Mouse (Mus musculus) left cerebral cortex, adult 11 months (tissue): ENCODE measurements around the gene Nutm2.
"Not testable (repeated sequence)": the region's sequence is repeated elsewhere in the genome, so short reads cannot be mapped to it uniquely, and the experiment has no call there.

Experiments
- DNase-seq: peaks from one replicate; pipeline ENCODE4 v3.0.0; 2022; ENCODE audit warnings: low spot score

Nutm2 gene

DNA sequence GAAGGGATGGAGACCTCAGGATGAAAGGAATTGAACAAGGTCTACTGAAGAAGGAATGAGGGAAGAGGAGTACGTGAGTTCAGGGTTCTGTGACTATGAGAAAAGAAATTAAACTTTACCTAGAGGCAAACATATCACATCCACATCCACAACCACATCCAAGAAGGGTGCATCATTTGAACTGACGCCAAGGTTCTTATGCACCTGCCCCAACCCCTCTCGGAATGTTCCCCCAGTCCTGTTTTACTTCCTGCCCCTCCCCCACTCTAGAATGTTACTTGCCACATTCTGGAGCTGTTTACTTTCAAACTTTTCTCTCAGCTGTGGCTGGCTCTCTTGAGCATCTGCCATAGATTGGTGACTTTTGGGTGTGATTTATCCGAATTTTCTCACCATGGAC is at the start of gene Nutm2:
Gene Nutm2 (plus strand): TSS at position 301 of the 400 bp plus-strand sequence.
- no peak for DNase-seq

GRCm38 (mm10) chr13:50417389-50418183 is 49.5 kb upstream of the Nutm2 start, which contains the start of gene Fbxw17:
Gene Fbxw17 (plus strand): TSS chr13:50417864.
- peak; percentile 66 for DNase-seq

DNA sequence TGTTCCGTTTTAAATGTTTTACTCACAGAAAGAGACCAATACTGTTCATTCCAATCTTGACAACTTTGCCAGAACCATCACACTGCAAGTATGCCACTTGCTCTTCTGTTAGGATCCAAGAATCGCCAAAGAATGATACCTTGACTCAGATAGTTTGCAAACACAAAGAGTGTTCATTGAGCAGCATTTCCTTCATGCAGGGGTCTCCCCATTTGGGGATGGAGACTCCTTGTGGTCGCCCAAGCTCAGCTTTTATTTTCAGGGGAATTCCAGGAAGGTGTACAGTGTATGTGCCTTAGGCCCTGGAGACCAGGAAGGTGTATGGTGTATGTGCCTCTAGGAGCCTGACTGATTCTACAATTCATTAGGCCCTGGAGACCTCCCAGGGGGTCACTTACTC is 48.7 kb upstream of the Nutm2 start:
- no peak for DNase-seq

DNA sequence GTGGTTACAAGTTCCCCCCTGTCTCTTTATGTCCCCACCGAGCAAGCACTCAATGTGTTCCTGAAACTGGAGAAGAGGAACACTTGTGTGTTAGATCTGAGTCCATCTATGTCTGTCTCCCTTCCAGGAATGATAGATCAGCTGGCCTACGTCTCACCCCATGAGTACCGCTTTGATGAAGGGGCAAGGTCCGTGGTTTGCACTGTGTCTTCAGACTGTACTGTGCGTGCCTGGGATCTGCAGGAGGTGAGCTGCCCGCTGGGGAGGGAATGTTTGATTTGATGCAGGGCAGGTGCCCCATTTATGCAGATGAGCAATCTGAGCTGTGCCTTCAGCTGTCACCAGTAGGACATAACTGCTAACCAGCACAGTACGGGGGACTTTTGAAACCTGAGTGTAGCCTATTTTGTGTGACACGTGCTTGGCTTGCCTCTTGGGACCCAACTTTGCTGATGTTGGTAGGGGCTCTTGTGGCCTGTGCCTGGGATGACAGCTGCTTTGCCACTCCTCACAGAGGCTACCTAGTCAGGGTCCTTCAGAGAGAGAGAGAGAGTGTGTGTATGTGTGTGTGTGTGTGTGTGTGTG is 43.4 kb upstream of the Nutm2 start:
- DNase-seq, result no peak

DNA sequence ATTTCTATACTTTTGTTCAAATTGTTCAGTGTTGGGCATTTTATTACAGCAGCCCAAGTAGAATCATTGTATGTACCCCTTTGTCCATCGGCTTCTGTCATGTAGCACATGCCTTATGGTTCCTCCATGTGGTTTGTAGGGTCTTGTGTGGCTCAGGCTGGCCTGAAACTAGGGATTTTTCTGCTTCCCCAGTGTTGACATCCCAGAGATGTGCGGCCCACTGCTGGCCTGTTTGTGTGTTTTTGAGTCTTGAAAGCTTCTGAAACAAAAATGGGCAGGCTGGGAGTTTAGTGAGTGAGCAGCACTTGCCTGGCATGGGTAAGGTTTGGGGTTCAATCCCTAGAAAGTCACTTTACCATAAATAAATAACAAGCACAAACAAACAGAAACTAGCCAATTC is 42.6 kb upstream of the Nutm2 start:
- no peak for DNase-seq

- no peak for DNase-seq
Measured at GRCm38 (mm10) chr13:50426686-50427085, 40.4 kb upstream of the Nutm2 start.

DNA sequence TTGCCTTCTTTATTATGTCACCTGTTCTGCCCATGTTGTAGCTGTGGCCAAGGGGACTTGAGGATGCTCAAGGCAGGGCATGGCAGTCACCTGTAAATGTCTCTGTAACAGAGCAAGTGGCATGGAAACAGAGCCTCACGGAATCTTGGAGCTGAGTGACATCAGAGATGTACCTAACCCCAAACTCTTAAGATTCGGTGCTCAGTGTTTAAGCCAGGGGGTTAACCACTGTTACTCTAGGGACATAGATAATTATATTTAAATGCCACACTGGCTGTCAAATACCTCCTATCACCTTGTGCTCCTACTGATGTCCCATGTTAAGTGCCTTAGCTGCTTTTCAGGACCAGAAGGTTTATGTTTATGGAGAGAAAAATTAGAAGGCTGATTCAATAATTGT is 23.3 kb upstream of the Nutm2 start, which contains the start of gene Gm47429:
Gene Gm47429 (minus strand): TSS at position 101 of the 400 bp plus-strand sequence.
- no peak for DNase-seq

- DNase-seq, result no peak
Measured at GRCm38 (mm10) chr13:50445261-50445660, 21.8 kb upstream of the Nutm2 start.

DNA sequence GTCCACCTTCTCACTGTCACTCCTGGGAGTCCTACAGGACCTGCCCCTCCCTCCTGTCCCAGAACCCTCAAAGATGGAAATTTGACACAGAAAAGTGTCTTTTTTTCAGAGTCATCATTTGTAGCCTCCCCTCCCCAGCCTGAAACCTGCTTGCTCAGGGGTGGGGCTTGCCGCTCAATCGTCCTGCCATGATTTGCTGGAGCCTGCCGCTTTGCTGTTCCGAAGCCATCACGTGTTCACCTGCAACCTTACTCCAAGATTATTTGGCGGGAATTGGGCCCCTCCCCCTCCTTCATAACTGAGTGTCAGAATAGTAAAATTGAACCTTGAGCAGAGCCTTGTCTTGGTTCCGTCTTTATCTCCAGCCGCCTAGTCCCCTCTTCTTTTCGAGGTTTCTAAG is 14.8 kb upstream of the Nutm2 start:
- not testable (repeated sequence) for DNase-seq

DNA sequence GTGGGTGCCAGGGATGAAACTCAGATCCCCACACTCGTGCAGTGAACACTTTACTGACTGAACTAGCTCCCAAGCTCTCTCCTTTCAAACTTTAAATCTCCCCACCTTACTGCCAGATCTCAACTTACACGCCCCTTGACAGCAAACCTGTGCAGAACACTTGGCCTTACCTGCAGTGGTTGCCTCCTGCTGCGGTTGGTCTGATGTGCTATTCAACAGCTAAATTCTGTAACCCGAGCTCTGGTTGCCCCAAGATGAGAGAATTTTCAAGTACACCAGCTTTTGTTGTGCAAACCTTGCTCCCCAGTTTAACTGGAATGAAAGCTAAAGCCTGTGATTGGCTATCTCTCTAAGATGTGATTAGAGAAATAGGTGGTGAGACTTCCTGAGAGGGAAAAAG is 13.7 kb upstream of the Nutm2 start:
- DNase-seq, result no peak

DNA sequence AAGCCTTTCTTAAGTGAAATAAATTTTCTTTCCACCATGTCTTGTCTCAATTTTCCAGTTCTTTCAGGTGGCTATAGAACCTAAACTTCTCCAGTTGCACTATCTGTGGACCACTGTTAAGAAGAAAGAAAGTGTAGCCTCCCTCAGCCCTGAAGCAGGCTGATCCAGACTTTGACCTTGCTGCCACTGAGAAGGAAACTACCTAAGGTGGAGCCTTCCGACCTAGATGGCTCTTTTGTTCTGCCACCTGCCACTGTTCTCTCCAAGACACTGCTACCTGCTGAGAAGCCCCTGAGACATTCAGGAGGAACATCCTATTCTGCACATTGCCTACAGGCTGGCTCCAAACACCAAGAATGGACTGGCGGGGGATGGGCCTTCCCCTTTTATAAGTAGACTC is 6.7 kb upstream of the Nutm2 start:
- not testable (repeated sequence) for DNase-seq

GRCm38 (mm10) chr13:50464621-50465562 is 2.2 kb upstream of the Nutm2 start:
- DNase-seq, result no peak

GRCm38 (mm10) chr13:50488510-50488909 is 21.4 kb downstream of the Nutm2 start:
- not testable (repeated sequence) for DNase-seq

GRCm38 (mm10) chr13:50510470-50511343 is 43.6 kb downstream of the Nutm2 start:
- not testable (repeated sequence) for DNase-seq
